Mouse (Mus musculus): ENCODE results near the gene Os9. TPM values are rescaled to one million over a fixed set of nuclear protein-coding genes. Genes with fewer than 3 reads are reported as not detected.
"Not testable (repeated sequence)": the region's sequence is repeated elsewhere in the genome, so short reads cannot be mapped to it uniquely, and the experiment has no call there.

Gene Os9
- total and polyA plus RNA-seq, 3 experiments, result 42.4 to 60.4 TPM; not detected in 1

DNA sequence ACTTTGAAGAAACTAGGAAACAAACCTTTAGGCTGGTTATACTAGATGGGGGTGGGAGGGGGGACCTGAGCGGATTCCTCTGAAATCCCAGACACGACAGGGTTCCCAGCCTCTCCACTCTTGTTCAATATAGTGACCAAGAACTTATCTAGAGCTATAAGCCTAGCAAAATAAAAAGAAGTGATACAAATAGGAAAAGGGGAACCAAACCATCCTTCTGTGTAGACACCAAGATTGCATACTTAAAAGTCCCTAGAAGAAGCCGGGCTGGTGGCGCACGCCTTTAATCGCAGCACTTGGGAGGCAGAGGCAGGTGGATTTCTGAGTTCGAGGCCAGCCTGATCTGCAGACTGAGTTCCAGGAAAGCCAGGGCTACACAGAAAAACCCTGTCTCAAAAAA lies 32.4 kb upstream of the Os9 start:
- H3K4me1 ChIP-seq (ENCODE audit: control insufficient read depth in 1 of 2, insufficient read depth in 2 of 2, low read length in 2 of 2), result peaks cover 0 to 2% of the 10 kb centered on the region in 2 experiments; a peak in 1 of 4 replicates
- H3K79me2 ChIP-seq (ENCODE audit: control insufficient read depth, insufficient read depth, low read length, poor library complexity), result no peaks in the 10 kb centered on the region
- H3K4me3 ChIP-seq (ENCODE audit: control insufficient read depth in 1 of 2, insufficient read depth in 1 of 2, low read depth in 2 of 2, low read length in 2 of 2), result no peak overlapping the region
- DNase-seq (ENCODE audit: low read depth, low spot score), result no peak
- H3K27ac ChIP-seq (ENCODE audit: control insufficient read depth, low read depth, low read length), result no peak overlapping the region
- H3K36me3 ChIP-seq (ENCODE audit: control insufficient read depth in 1 of 2, insufficient read depth in 2 of 2, low read length in 2 of 2), result no peaks in the 10 kb centered on the region
- no peak overlapping the region for H3K9ac ChIP-seq (ENCODE audit: control insufficient read depth, low read depth, low read length, poor library complexity, severe bottlenecking)
- H3K9me3 ChIP-seq (replicated peaks; ENCODE audit: insufficient read depth, low read length), result no peaks in the 10 kb centered on the region
- no peaks in the 10 kb centered on the region for H3K27me3 ChIP-seq (ENCODE audit: control insufficient read depth in 1 of 2, insufficient read depth in 2 of 2, low read length in 2 of 2)
- TF ChIP-seq KAT2A (conservative IDR thresholded peaks at IDR 0.05; ENCODE audit: low read depth, low read length), result no peak
- TF ChIP-seq MAX (IDR thresholded peaks at IDR 0.05; ENCODE audit: low read length), result no peak
- no peak for TF ChIP-seq EP300 (IDR thresholded peaks at IDR 0.05; ENCODE audit: low read depth in 1 of 2, low read length in 2 of 2)
- no peak for TF ChIP-seq MYC (IDR thresholded peaks at IDR 0.05; ENCODE audit: low read depth, low read length)
- TF ChIP-seq GATA1 (IDR thresholded peaks at IDR 0.05; ENCODE audit: low read depth, low read length), result no peak
- TF ChIP-seq SMC3 (IDR thresholded peaks at IDR 0.05; ENCODE audit: low read depth, low read length), result no peak

DNA sequence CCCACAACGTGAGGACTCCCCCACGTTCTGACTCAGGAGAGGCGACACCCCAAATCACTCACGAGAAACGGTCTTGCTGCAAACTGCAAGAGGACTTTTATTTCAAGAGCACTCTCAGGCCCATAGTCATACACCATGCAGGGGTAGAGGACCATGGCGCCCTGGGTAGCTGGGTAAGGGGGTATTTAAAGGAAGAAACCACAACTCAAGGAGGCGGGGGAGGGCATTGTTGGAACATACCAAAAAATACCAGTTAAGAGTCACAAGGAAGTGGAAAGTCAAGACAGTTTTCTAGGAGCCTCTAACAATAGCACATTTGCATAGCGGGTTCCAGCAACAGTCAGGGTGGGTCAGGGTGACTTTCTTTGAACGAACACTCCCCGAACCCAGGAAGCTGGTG lies 31.6 kb upstream of the Os9 start:
- not testable (repeated sequence) for H3K4me3 ChIP-seq (ENCODE audit: control insufficient read depth in 1 of 2, insufficient read depth in 1 of 2, low read depth in 2 of 2, low read length in 2 of 2); H3K36me3 ChIP-seq (ENCODE audit: control insufficient read depth in 1 of 2, insufficient read depth in 2 of 2, low read length in 2 of 2); H3K9ac ChIP-seq (ENCODE audit: control insufficient read depth, low read depth, low read length, poor library complexity, severe bottlenecking); H3K79me2 ChIP-seq (ENCODE audit: control insufficient read depth, insufficient read depth, low read length, poor library complexity); H3K9me3 ChIP-seq (replicated peaks; ENCODE audit: insufficient read depth, low read length); DNase-seq (ENCODE audit: low read depth, low spot score); H3K27ac ChIP-seq (ENCODE audit: control insufficient read depth, low read depth, low read length); H3K4me1 ChIP-seq (ENCODE audit: control insufficient read depth in 1 of 2, insufficient read depth in 2 of 2, low read length in 2 of 2); H3K27me3 ChIP-seq (ENCODE audit: control insufficient read depth in 1 of 2, insufficient read depth in 2 of 2, low read length in 2 of 2)

DNA sequence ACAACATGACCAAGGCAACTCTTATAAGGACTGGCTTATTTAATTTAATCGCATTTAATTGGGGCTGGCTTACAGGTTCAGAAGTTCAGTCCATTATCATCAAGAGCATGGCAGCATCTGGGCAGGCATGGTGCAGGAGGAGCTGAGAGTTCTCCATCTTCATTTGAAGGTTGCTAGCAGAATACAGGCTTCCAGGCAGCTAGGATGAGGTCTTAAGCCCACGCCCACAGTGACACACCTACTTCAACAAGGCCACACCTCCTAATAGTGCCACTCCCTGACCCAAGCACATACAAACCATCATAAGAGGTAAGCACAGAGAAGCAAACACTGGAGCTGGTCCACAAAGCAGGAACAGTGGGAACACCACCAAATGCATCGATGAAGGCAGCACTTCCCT lies 30.3 kb upstream of the Os9 start:
- H3K4me1 ChIP-seq (ENCODE audit: control insufficient read depth in 1 of 2, insufficient read depth in 2 of 2, low read length in 2 of 2); H3K4me3 ChIP-seq (ENCODE audit: control insufficient read depth in 1 of 2, insufficient read depth in 1 of 2, low read depth in 2 of 2, low read length in 2 of 2); H3K36me3 ChIP-seq (ENCODE audit: control insufficient read depth in 1 of 2, insufficient read depth in 2 of 2, low read length in 2 of 2); H3K9me3 ChIP-seq (replicated peaks; ENCODE audit: insufficient read depth, low read length); H3K27me3 ChIP-seq (ENCODE audit: control insufficient read depth in 1 of 2, insufficient read depth in 2 of 2, low read length in 2 of 2); DNase-seq (ENCODE audit: low read depth, low spot score); H3K27ac ChIP-seq (ENCODE audit: control insufficient read depth, low read depth, low read length); H3K9ac ChIP-seq (ENCODE audit: control insufficient read depth, low read depth, low read length, poor library complexity, severe bottlenecking); H3K79me2 ChIP-seq (ENCODE audit: control insufficient read depth, insufficient read depth, low read length, poor library complexity): not testable (repeated sequence)

DNA sequence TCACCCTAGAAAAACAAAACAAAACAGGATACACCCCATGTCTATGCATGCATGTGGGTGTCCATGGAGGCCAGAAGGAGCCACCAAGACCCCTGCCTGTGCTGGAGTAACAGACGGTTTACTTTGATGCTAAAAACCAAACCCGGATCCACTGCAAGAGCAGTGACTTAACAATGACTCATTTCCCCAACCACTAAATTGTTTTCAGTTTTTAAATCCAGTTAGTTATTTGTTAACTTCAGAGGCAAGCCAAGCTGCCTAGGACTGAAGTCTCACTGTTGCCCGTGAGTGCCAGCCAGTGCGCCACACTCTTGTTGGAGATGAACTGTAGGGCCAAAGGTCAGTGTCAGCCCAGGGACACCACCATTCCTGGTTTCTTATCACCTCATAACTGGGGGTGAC lies 29.5 kb upstream of the Os9 start:
- Histone ChIP-seq H3K9ac (ENCODE audit: control insufficient read depth, low read depth, low read length, poor library complexity, severe bottlenecking) (no peak overlapping the region), H3K79me2 (ENCODE audit: control insufficient read depth, insufficient read depth, low read length, poor library complexity) (no peaks in the 10 kb centered on the region), H3K9me3 (replicated peaks; ENCODE audit: insufficient read depth, low read length) (no peaks in the 10 kb centered on the region), H3K36me3 (ENCODE audit: control insufficient read depth in 1 of 2, insufficient read depth in 2 of 2, low read length in 2 of 2) (no peaks in the 10 kb centered on the region), H3K4me3 (ENCODE audit: control insufficient read depth in 1 of 2, insufficient read depth in 1 of 2, low read depth in 2 of 2, low read length in 2 of 2) (no peak overlapping the region), H3K4me1 (ENCODE audit: control insufficient read depth in 1 of 2, insufficient read depth in 2 of 2, low read length in 2 of 2) (no peaks in the 10 kb centered on the region), H3K27ac (ENCODE audit: control insufficient read depth, low read depth, low read length) (no peak overlapping the region), H3K27me3 (ENCODE audit: control insufficient read depth in 1 of 2, insufficient read depth in 2 of 2, low read length in 2 of 2) (no peaks in the 10 kb centered on the region)
- no peak for TF ChIP-seq GATA1 (IDR thresholded peaks at IDR 0.05; ENCODE audit: low read depth, low read length)
- TF ChIP-seq MXI1 (IDR thresholded peaks at IDR 0.05; ENCODE audit: low read depth, low read length), result no peak
- TF ChIP-seq RAD21 (IDR thresholded peaks at IDR 0.05; ENCODE audit: low read depth, low read length), result no peak
- TF ChIP-seq CHD1 (IDR thresholded peaks at IDR 0.05; ENCODE audit: low read depth, low read length), result no peak
- no peak for TF ChIP-seq MAFK (IDR thresholded peaks at IDR 0.05; ENCODE audit: borderline replicate concordance, low read depth, low read length)
- no peak for TF ChIP-seq GABPA (IDR thresholded peaks at IDR 0.05; ENCODE audit: low read depth, low read length)
- DNase-seq (ENCODE audit: low read depth, low spot score), result no peak

All from MEL (cell line).